Mouse (Mus musculus): ENCODE data around the gene Ppid. TPM values are rescaled to one million over a fixed set of nuclear protein-coding genes. Genes with fewer than 3 reads are reported as not detected.

The Ppid gene
- total RNA-seq, 2 experiments from 2014 or later, result 40.2 to 46.0 TPM

- peak; percentile 89 to 91 for DNase-seq
- intact Hi-C loops (cut with DNase I), result no loop called here
These were observed 37.6 kb downstream of the Ppid start, which contains the start of gene 4930579G24Rik for GRCm38 (mm10) chr3:79628561-79629415. TSS of gene 4930579G24Rik (plus strand) at chr3:79629079.

- intact Hi-C loops (cut with DNase I), result no loop called here
- peak; percentile 60 to 62 for DNase-seq
These were observed 38.2 kb downstream of the Ppid start, which contains the start of gene Etfdh for GRCm38 (mm10) chr3:79629416-79629730. TSS of gene Etfdh (minus strand) at chr3:79629500.

- intact Hi-C loops (cut with DNase I), result no loop called here
These were observed 61.0 kb downstream of the Ppid start for GRCm38 (mm10) chr3:79652129-79652528.

More at GRCm38 (mm10) chr3:79652129-79652528, 61.0 kb downstream of the Ppid start:
- DNase-seq, result no peak

Other genes starting within 250 kb of the Ppid start
- gene Fnip2, start 23.5 kb upstream of the Ppid start, total RNA-seq (2021), result 1 to 10 TPM; 3.1 to 3.3 TPM
- gene 4930579G24Rik, start 37.7 kb downstream of the Ppid start, total RNA-seq (2021), result 1 to 10 TPM; 1.3 to 1.4 TPM
- 100 to 1,000 TPM; 102 to 123 TPM for gene Etfdh, start 38.2 kb downstream of the Ppid start, total RNA-seq (2021)
- gene Rxfp1, start 146.5 kb downstream of the Ppid start, total RNA-seq (2021), result not detected